Mouse (Mus musculus) liver, embryonic 14 days (tissue): ENCODE data around the gene Snapc3. TPM values are rescaled to one million over a fixed set of nuclear protein-coding genes. Genes with fewer than 3 reads are reported as not detected.

Experiments used
- polyA plus RNA-seq: library from polyadenylated mRNA; depleted of rRNA; stranded (reverse); fragments of >200 nt; gene quantifications from 2 replicates; pipeline ENCODE4 v1.2.3, GENCODE M21; 2012; rRNA removed

Gene Snapc3
- 6.8 and 7.3 TPM in 2 replicates for polyA plus RNA-seq

DNA sequence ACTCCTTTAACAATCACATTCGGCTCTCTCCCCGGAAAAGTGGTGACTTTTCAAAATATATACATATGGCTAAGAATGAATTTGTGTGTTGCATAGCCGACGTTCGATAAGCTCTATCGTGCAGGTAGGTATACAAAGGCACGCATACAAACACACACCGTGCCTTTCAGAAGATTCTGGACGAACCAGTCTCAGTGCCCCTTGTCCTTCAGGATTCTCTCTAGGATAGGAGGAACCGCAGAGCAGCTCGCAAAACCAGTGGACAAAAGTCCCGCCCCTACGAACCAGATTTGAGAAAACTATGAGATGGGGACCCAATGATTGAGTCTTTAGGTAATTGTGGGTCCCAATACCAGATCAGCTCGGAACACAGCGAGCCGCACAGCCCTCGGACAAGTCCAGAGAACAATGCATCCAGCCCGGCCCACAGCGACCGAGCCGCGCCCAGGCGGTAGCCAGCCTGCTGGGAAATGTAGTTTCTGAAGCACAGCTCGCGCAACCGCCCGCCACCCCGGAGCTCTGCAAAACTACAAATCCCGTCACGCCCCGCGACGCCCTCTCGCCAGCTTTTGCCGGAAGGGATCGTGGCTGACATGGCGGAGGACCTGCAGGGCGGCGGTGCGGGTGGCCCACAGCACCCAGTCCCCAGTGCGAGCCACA lies at the start of gene Snapc3:
Gene Snapc3, plus strand, starts transcription at position 565 of the 660 bp plus-strand sequence.

DNA sequence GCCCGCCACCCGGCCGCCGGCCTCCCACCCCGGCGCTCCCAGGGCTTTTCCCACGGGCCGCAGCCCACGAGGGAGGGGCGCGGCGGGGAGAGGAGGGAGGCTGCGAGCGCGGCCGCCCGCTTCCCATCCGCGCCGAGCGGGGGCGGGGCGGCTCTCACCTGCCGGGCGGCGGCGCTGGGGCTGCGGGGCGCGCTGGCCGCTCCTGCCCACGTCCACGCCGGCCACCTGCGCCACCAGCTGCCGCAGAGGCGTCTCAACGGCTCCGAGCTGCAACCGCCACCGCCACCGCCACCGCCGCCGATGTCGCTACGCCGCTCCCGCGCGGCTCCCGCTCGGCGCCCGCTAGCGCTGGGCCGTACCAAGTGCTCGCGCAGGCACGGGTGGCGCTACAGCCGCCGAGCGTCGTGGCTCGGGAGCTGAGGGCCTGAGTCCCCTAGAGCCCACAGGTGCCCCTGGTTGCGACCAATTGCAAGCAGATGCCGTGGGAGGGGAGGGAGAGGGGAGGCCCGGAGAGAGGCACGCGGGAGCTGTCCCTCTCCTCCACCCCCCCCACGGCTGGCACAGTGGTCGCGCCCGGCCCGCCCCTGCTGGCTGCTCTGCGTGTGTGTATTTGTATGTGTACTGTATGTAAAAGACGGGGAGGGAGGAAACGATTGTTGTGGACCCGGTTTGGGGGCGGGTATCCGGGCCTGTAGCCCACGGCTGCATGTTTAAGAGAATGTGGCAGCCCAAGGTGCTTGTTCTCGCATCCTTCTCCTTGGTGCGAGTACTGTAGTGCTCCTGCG lies 68.8 kb downstream of the Snapc3 start, which contains the start of gene Psip1:
Gene Psip1, minus strand, starts transcription at position 343 of the 785 bp plus-strand sequence.

Other genes starting within 250 kb of the Snapc3 start
- 0.51 and 0.89 TPM in 2 replicates for gene Ttc39b, start 93.5 kb upstream of the Snapc3 start, polyA plus RNA-seq
- 49.8 and 52.1 TPM in 2 replicates for gene Psip1, start 68.7 kb downstream of the Snapc3 start, polyA plus RNA-seq
- gene Ccdc171, start 107.8 kb downstream of the Snapc3 start, polyA plus RNA-seq, result 0.90 TPM in 2 replicates